Mouse (Mus musculus): ENCODE data around the gene Pes1.

Pes1 gene

DNA sequence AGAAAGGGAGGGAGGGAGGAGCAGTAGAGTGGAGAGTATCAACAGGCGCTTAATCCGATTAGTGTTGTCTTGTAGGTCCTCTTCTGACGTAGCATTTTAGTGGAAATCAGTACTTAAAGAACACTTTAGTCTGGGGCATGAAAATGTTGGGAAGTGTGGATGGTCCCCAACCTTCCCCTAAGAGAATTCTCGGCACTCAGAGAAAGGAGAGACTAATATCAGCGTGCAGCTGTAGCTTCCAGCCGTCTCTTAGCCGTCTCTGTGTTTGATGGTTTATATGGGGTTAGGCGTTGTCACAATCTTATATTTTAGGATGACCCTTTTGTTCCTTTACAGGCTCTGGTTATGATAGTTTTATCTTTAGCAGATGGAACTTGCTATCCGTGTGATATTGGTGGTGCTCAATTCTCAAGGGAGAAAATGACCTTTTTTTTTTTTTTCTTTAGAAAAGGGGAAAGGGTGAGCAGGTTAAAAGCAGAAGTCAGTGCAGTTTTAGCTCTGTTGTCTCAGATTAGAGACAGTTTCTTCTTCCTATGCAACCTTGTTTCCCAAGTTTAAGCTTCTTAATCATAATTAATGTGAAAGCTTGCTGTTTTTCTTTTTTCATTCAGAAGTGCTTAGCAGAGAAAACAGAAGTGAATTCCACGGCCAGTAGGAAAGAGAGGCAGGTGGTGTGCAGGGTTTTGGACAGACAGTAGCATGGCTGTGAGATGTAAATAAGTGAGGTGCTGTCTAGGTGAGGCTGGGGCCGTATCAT, 819 bp downstream of the Pes1 start:
- DNase-seq (ENCODE audit: low spot score) = no peak

DNA sequence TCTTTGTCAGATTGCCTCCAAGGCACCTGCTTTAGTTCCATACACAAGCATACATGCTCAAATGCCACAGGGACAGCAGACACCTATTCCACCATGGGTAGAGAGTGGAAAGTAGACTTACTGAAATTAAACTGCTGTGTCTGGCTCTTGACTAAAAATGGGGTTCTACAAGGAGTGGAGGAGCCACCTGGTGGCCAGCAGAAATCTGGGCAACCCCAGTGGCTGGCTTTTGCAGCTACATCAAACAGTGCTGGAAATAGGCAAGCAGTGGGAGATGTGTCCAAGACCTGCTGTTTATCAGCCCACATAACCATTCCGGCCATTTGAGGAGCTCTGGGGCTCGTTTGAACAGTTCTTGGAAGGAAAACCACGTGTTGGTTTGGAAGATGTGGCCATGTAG, 6.1 kb downstream of the Pes1 start:
- DNase-seq (ENCODE audit: low spot score) = no peak

- DNase-seq (ENCODE audit: low spot score) = no peak
These were observed 6.6 kb downstream of the Pes1 start for GRCm38 (mm10) chr11:3970361-3970760.

DNA sequence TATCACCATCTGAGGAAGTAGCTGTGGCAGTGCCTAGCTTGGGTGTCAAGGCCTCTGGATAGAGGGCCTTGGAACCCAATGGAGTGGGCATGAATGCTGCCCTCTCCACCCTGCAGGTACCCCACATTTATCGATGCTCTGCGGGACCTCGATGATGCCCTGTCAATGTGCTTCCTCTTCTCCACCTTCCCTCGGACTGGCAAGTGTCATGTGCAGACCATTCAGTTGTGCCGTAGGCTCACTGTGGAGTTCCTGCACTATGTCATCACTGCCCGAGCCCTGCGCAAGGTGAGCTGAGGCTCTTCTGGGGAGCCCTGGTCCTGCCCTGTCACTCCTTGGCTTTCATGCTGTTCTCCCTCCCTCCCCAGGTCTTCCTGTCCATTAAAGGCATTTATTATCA, 9.3 kb downstream of the Pes1 start:
- DNase-seq (ENCODE audit: low spot score) = no peak

- no peak for DNase-seq (ENCODE audit: low spot score)
These were observed 10.5 kb downstream of the Pes1 start for GRCm38 (mm10) chr11:3974311-3974710.

DNA sequence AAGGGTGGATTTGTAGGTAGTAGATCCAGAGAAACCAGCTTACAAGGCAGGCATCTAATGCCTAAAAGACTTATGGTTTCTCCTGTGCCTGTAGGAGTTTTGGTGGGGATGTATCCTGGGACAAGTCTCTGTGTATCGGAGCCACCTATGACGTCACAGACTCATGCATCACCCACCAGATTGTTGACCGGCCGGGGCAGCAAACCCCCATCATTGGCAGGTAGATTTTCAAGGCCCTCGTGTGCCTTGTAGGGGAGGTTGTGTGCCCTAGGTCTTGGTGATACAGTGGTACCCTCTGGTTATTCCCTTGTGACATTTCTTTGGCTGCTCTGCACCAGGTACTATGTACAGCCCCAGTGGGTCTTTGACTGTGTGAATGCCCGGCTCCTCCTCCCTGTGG, 12.9 kb downstream of the Pes1 start, which contains the start of gene 4930556J24Rik:
4930556J24Rik (minus strand) TSS at position 101 of the 400 bp plus-strand sequence.
- no peak for DNase-seq (ENCODE audit: low spot score)

DNA sequence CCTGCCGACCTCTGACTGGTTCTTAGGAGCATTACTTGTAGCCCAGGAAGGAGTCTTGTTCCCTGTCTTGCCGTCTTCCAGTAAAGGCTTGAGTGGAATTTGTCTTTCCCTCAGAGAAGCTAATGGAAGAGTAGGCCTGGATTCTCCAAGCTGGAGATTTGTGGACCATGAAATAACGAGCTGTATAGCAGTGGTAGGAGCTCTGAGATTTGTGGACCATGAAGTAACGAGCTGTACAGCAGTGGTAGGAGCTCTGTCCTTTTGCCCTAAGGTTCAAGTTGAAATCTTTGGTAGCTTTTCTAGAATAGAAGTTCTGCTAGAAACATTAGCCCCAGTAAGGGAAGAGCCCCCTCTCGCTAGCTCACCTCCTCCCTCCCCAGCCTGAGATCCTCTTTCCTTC, 14.6 kb downstream of the Pes1 start:
- no peak for DNase-seq (ENCODE audit: low spot score)

DNA sequence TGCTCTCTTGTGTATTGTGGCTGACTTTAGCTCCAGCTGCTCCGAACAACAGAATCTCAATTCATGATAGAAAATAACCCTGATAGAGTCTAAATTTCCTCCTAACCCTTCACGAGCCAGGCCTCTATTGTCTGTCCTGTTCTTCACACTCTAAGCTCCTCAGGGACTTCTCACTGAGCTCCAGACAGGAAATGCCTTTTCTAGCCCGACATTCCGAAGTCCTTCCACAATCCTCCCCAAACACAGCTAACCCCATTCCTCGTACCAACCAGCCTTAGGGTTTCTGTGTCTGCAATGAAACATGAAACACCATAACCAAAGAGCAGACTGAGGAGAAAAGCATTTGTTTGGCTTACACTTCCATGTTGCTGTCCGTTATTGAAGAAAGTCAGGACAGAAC, 17.8 kb downstream of the Pes1 start:
- DNase-seq (ENCODE audit: low spot score) = no peak

- DNase-seq (ENCODE audit: low spot score) = no peak
These were observed 18.8 kb downstream of the Pes1 start for GRCm38 (mm10) chr11:3982275-3983209.

DNA sequence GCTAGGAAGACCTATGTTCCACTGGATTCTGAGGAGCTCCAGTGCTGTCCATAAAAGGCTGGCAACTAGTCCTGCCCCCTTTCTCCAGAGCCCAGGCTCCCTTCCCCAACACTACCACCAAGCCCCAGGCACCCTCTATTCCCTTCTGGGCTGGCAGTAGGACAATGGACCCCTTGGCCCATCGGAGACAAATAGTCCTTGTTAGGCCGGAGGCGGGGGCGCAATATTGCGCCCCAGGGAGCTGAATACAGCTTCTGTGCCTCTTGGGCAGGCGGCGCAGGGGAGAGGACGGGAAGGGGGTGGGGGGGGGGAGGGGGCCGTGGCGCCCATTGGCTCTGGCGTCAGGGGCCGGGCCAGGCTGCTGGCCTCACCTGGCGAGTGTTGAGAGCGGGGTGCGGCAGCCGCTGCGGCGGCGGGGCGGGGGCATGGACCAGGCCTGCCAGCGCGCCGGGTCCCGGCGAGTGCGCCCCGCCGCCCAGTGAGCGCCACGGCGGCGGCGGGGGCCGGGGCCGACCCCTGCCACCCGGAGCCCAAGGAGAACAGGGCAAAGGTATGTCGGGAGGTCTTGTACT, 19.6 kb downstream of the Pes1 start, which contains the start of gene Gal3st1:
Gal3st1 (plus strand) TSS at position 346 of the 572 bp plus-strand sequence.
- DNase-seq (ENCODE audit: low spot score) = no peak

- DNase-seq (ENCODE audit: low spot score) = no peak
These were observed 20.3 kb downstream of the Pes1 start for GRCm38 (mm10) chr11:3983863-3984745.

DNA sequence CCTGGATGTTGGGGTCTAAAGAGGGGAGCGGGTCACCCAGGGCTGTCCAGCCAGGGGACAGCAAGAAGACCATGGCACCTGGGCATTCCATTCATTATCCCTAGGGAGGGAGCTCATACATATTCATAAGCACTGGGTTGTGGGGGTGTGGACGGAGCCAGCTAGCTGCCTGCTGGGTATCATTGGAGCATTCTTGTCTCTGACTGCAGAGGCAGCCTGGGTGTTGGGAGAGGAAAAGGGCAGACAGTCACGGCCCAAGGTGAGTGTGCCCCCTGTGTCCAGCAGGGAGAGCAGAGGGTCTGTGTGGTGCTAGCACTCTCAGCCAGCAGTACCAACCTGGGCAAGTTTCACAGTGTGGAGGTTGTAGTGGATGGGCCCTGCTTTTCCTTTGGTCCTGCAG, 26.0 kb downstream of the Pes1 start:
- no peak for DNase-seq (ENCODE audit: low spot score)

- DNase-seq (ENCODE audit: low spot score) = no peak
These were observed 29.4 kb downstream of the Pes1 start for GRCm38 (mm10) chr11:3993132-3993531.

DNA sequence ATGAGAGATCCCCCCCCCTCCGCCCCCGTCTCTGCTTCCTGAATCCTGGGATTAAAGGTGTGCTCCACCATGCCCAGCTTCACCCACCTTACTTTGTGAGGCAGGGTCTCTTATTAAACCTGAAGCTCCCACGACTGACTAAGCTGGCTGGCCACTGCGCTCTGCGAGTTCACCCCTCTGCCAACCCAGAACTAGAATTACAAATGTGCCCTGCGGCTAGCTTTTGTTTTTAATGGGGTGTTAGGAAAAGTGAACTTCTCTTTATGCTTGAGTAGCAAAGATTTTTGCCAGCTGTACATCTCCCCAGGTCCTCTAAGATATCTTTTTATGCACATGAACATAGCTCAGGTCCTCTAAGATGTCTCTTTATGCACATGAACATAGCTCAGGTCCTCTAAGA, 30.1 kb downstream of the Pes1 start:
- no peak for DNase-seq (ENCODE audit: low spot score)

GRCm38 (mm10) chr11:3995511-3995910, 31.7 kb downstream of the Pes1 start:
- no peak for DNase-seq (ENCODE audit: low spot score)

DNA sequence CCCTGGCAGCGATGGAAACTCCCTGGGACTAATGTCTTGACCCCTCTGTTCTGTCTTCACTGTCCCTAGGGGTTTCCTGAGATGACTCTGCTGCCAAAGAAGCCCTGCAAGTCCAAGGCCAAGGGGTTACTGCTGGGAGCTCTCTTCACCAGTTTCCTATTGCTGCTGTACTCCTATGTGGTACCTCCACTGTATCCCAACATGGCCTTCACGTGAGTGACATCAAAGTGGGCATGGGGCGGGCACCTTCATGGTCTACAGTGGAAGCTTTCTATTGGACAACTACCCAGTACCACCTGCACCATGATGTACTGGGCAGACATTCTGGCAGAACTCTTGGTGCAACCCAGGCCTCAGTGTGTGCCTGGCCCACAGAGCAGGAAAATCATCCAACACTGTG, 33.1 kb downstream of the Pes1 start:
- DNase-seq (ENCODE audit: low spot score) = no peak

GRCm38 (mm10) chr11:3997978-3998720, 34.4 kb downstream of the Pes1 start:
- DNase-seq (ENCODE audit: low spot score) = no peak

GRCm38 (mm10) chr11:3999547-3999946, 35.8 kb downstream of the Pes1 start:
- DNase-seq (ENCODE audit: low spot score) = no peak

- DNase-seq (ENCODE audit: low spot score) = peak; percentile 22
These were observed 37.8 kb downstream of the Pes1 start for GRCm38 (mm10) chr11:4001603-4002002.

- no peak for DNase-seq (ENCODE audit: low spot score)
These were observed 41.5 kb downstream of the Pes1 start for GRCm38 (mm10) chr11:4005220-4005805.

GRCm38 (mm10) chr11:4006462-4006861, 42.7 kb downstream of the Pes1 start:
- no peak for DNase-seq (ENCODE audit: low spot score)
